Mouse (Mus musculus) right cerebral cortex, adult 2 months (tissue): Measurements from ENCODE around the gene Cxcl12.

Source experiments
- DNase-seq, 2 experiments: peaks; one replicate each; pipeline ENCODE4 v3.0.0; 2021 to 2022; ENCODE audit warnings: low spot score in 2 of 2

The Cxcl12 gene

GRCm38 (mm10) chr6:117175113-117175793, 6.9 kb downstream of the Cxcl12 start:
- DNase-seq = no peak

DNA sequence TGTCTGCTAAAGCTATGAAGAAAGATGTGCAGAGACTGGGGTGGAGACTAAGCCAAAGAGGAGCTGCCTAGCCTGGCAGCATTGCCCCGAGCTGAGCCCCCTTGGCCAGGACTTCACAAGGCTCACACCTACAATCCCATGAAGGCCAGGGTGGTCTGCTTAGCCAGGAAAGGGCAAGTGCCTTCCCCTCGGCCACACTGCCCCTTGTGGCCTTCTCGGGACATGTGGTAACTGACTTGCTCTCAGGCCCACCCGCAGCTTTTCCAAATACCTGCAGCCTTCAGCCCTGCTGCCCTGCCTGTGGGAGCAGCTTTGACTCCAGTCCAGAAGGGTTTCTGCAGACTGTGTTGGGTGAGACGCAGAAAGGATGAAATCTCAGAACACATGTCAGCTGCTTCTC, 8.1 kb downstream of the Cxcl12 start:
- DNase-seq = no peak

- no peak for DNase-seq
Measured at GRCm38 (mm10) chr6:117180303-117180702, 12.0 kb downstream of the Cxcl12 start.

GRCm38 (mm10) chr6:117185381-117185780, 17.0 kb downstream of the Cxcl12 start:
- DNase-seq = no peak

GRCm38 (mm10) chr6:117190453-117190852, 22.1 kb downstream of the Cxcl12 start:
- DNase-seq = no peak

DNA sequence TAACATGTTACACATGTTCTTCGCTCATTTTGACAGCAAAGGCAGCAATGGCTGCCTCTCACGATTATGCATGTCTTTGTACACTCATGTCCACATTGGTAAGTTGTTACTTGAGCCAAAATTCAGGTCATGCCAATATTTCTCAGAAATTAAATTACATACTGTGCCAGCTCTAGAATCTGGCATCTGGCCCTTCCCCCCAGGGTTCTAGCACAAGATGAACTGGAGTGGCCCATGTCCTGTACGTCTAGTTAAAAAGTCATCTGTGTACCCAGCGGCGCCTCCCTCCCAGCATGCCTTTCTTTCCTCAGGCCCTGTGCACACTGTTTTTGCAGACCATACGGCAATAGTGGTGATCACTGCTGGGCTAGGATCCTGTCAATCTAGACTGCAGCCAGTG, 23.4 kb downstream of the Cxcl12 start:
- DNase-seq = no peak

- DNase-seq = no peak
Measured at GRCm38 (mm10) chr6:117192678-117193077, 24.3 kb downstream of the Cxcl12 start.

DNA sequence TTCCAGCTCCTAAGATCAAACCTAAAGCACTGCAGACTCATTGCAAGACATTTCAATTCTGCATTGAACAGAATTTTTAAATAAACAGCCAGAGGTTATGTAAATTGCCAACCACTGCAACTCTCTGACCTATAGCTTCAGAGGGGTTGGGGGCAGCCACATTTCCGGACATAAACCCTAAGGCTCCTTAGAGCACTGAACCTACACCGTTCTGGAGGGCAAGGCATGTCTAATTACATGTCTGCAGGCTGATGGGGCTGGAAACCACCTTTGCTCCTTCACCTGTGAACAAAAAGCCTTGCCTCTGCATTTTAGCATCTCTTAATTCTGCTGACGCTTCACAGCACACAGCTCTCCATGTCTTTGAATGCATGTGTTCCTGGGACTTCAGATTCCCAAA, 26.9 kb downstream of the Cxcl12 start:
- DNase-seq = no peak

DNA sequence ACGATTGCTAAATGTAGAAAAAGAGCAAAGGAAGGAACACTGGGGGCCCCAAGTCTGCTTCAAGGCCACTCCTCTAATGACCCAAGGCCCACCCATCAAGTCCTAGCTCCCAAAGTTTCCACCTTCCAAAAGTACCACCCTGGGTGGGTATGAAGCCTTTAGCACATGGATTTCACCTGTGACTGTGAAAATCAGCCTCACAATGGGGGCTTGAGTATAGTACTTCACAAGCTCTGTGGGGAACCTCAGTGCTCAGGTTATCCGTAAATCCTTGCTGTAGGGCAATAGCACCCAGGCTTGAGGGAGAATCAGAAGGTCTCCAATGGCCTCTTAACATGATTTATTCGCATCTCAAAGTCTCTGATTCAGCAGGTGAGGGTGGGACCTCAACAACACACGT, 30.5 kb downstream of the Cxcl12 start:
- DNase-seq = no peak

DNA sequence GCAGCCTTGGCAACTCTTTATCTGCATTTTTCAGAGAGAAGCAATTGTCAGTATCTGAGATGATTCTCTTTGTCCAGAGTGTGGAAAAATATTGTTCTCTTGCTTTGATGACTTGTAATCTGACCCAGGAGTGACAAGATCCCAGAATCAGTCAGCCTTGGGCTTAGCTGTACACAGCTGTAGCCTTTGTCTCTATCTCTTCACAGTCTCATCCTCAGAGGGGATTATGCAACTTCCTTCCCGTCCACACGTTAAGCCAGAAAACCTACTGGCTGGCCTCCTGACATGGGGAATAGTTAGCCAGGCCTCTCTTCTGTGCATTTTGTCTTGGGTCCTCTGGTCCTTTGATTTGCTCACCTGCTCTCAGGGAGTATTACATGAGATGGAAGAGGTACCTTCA, 31.4 kb downstream of the Cxcl12 start:
- no peak for DNase-seq

GRCm38 (mm10) chr6:117200916-117201315, 32.6 kb downstream of the Cxcl12 start:
- no peak for DNase-seq

DNA sequence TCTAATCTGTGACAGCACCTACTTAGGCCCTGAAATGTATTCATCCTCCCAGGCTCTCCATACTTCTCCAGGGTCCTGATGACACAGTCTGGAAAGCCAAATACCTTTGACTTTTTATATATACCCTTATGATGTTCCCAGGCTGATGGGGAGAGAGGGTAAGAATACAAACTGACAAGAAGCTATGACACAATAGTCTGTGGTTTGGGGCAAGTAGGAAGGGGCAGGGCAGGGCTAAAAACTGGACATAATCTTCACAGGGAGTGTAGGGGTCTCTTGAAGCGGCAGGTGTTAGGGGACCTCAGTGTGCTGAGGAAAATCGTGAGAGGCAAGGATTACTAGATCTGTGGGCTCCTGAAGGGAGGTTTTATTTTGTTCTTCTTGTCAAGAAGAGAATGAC, 33.1 kb downstream of the Cxcl12 start:
- no peak for DNase-seq

DNA sequence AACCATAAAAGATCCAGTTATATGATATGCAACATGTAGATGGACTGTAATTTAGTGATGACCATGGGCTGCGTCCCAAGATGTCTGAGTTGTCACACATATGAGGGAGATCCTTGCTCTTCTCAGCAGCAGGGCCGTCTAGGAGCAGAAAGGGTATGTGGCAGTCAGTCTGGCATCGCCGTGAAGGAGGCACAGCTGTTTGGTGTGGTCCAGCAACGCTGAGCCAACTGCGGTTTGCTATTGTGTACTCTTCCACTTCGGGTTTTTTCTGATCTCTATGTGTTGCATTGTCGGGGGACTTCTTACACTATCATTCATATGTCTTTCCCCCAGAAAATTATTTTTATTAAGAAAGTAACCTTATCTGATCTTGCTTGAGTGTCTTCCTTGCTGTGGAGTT, 33.5 kb downstream of the Cxcl12 start:
- no peak for DNase-seq

- DNase-seq = no peak
Measured at GRCm38 (mm10) chr6:117202856-117203400, 34.6 kb downstream of the Cxcl12 start.

GRCm38 (mm10) chr6:117204112-117204511, 35.8 kb downstream of the Cxcl12 start:
- DNase-seq = no peak

DNA sequence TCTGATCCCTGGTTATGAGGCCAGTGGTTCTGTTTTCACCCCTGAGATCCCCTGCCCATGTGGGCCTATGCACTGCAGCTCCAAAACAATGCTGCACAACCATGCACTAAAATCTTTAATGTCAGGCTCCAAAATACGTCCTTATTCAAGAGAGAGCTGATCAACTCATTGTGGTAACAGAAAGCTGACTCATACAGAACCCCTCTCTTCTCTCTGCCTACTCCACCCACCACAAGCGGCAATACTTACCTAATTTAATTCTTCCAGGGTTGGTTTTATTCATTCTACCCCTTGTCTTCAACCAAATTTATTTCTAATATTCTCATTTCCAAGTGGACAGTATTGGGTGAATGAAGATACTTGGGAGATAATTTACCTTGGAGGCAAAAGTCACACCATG, 38.5 kb downstream of the Cxcl12 start:
- peak in 1 of 2 experiments; percentile 10 for DNase-seq

DNA sequence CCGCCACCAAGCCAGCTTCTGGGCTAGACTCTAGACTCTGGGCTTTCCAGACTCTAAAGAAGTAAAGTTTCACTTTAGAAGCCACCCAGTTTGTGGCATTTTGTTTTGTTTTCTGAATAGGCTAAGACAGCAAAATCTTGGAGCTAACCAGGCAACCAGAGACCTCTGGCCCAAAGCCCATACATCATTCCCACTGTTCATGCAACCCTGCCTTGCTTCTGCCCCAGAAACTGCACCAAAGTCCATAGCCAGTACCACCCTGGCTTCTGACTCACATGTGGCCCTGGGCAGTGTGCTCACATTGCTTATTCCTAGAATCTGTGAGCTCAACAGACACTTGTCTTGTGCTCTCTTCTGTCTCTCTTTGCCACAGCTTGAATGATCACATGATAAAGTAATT, 39.0 kb downstream of the Cxcl12 start:
- no peak for DNase-seq

GRCm38 (mm10) chr6:117210086-117210485, 41.8 kb downstream of the Cxcl12 start:
- DNase-seq = no peak

DNA sequence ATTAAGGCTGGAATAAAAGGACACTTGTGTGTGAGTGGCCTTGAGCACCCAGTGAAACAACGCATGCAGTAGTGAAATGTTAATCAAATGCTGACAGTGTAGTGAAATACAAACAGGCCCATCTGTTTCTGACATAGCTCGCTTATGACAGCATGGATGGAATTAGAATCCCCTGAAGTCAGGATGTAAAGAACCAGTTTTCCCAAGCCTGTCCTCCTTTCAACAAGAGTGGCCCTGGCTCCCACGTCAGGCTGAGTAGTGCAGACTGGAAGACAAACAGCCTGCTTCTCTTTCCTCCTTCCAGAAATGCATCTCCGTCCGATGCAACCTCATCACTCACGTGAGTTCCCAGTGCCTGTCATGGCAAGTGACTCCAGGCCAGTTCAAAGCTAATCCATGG, 42.2 kb downstream of the Cxcl12 start:
- no peak for DNase-seq

- peak; percentile 41 to 57 for DNase-seq
Measured at GRCm38 (mm10) chr6:117214506-117214905, 46.2 kb downstream of the Cxcl12 start.

DNA sequence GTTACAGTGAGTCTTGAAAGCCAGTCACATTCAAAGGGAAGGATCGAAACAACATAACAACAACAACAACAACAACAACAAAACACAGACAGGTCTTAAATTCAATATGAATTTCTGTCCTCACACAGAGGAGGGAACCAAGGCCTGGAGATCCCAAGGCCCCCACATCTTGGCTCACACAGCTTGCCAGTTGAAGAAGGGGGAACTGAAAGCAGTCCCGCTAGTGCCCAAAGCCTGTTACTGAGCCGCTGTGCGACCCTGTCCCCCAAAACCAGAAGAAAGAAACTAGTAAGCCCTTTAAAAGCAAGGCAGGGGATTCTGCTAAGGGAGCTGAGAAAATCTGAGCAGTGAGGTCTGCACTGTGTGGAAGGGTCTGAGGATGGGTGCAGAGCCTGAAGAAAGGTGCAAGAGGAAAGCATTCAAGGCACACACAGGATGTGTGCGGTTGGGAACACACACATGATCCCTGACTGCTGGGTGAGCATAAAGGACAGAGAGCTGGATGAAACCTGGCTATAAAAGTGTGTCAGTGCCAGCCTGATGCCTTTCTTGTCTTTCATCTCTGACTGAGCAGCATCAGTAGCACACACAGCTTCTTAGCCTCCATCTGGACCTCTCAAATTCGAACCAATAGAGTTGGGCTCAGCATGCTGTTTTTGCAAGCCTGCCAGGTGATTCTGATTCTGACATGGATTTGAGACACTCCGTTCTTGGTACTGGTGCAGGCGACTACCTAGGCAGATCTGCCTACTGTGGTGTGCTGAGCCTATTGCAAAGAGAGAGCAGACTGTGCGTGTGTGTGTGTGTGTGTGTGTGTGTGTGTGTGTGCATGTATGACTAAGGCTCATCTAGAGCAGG, 50.3 kb downstream of the Cxcl12 start:
- peak; percentile 10 to 40 for DNase-seq

DNA sequence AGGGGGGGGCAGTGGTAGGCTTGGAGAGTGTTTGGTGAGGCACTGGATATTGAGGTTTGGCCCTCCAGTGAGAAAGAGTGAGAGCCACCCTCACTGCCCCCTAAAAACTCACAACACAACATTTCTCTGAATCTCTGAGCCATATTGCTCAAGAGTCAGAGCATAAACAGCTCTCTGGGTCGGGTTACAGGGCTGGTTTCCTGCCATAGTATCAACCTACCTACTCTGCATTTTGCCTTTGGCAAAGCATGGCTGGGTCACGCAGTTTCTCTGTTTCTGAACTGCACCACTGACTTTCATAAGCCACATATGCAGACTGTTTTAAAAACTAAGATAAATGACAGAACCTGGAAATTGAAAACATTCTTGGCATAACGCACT, 51.0 kb downstream of the Cxcl12 start:
- no peak for DNase-seq

GRCm38 (mm10) chr6:117219911-117220481, 51.7 kb downstream of the Cxcl12 start:
- DNase-seq = no peak
